Mouse (Mus musculus) myocyte (in vitro differentiated cells): Measurements from ENCODE around the gene Gm5134.

Experiments
- CEBPB ChIP-seq: IDR thresholded peaks from 2 replicates; pipeline ENCODE4 v1.6.1; 2011; ENCODE audit warnings: mild to moderate bottlenecking, moderate library complexity; ENCODE audit not compliant: poor library complexity, insufficient read depth, severe bottlenecking
- MAX ChIP-seq: IDR thresholded peaks from one replicate; pipeline ENCODE4 v1.6.1; 2011; ENCODE audit warnings: low read depth, mild to moderate bottlenecking, control low read depth
- MYOD1 ChIP-seq, 3 experiments: IDR thresholded peaks; one replicate each; pipeline ENCODE4 v1.6.1; 2011; ENCODE audit warnings: control low read depth in 2 of 3, low read depth in 2 of 3, mild to moderate bottlenecking in 2 of 3, moderate library complexity in 1 of 3; ENCODE audit not compliant: insufficient read length in 2 of 3, control insufficient read depth in 1 of 3
- POLR2A ChIP-seq: IDR thresholded peaks from one replicate; pipeline ENCODE4 v1.6.1; 2011; ENCODE audit warnings: low read depth, mild to moderate bottlenecking, control low read depth, moderate library complexity; ENCODE audit not compliant: insufficient read length
- SRF ChIP-seq: IDR thresholded peaks from one replicate; pipeline ENCODE4 v1.6.1; 2011; ENCODE audit warnings: low read depth; ENCODE audit not compliant: control insufficient read depth, insufficient read length
- TCF12 ChIP-seq: IDR thresholded peaks from one replicate; pipeline ENCODE4 v1.6.1; 2011; ENCODE audit warnings: mild to moderate bottlenecking, control low read depth; ENCODE audit not compliant: poor library complexity, insufficient read depth, severe bottlenecking
- TCF3 ChIP-seq: IDR thresholded peaks from one replicate; pipeline ENCODE4 v1.6.1; 2011; ENCODE audit warnings: low read depth, control low read depth; ENCODE audit not compliant: insufficient read length
- USF1 ChIP-seq: IDR thresholded peaks from one replicate; pipeline ENCODE4 v1.6.1; 2011; ENCODE audit warnings: low read depth, mild to moderate bottlenecking, control low read depth, moderate library complexity

DNA sequence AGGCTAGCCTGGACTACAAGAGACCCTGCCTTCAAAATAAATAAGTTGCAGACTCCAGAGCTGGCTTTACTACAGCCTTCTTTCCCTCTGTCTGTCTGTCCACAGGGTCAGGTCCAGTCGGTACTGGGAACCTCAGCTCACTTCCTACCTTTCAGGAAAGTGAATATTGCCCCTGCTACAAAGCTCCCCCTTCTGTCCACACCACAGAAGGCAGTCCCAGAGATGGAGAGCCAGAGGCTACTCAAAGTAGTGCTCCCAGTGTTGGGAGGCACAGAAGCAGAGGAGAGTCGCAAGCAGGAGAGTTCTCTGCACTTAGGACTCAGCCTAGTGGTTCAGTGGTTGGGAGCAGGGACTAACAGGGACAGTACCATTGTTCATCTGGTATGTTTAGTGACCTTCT lies 30.0 kb upstream of the Gm5134 start:
- no peak for TF ChIP-seq POLR2A
- no peak for TF ChIP-seq SRF
- no peak for TF ChIP-seq TCF12
- no peak for TF ChIP-seq MAX
- TF ChIP-seq CEBPB = no peak
- no peak for TF ChIP-seq USF1
- TF ChIP-seq TCF3 = no peak
- TF ChIP-seq MYOD1 (IDR thresholded peaks at IDR 0.05; ENCODE audit: control insufficient read depth in 1 of 3, insufficient read length in 2 of 3, low read depth in 2 of 3) = no peak
